Mouse (Mus musculus): ENCODE data around the gene Acp4. TPM values are rescaled to one million over a fixed set of nuclear protein-coding genes. Genes with fewer than 3 reads are reported as not detected.

Acp4 gene
- under 1 TPM in 1 of 2 experiments, not detected in 1; 0.04 TPM for polyA plus RNA-seq (2012; fragmentation: generic; extraction: Trizol)

DNA sequence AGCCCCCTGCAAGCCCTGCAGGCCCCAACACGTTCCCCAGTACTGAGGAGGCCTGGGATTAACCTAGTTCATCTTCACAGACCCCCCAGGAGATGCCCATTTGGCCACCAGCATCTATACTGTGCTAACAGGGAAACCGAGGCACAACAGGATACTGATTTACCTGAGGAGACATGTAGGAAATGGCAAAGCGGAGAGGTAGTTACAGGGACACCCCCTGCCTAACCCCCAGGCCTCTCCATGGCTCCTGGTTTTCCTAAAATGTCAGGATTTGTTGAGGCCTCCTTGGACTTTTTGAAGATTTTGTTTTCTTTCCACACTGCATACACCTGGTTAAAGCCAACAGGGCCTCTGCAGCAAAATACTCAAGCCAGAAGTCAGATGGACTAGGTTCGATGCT is at the start of gene Acp4:
Gene Acp4, minus strand, starts transcription at position 101 of the 400 bp plus-strand sequence.

DNA sequence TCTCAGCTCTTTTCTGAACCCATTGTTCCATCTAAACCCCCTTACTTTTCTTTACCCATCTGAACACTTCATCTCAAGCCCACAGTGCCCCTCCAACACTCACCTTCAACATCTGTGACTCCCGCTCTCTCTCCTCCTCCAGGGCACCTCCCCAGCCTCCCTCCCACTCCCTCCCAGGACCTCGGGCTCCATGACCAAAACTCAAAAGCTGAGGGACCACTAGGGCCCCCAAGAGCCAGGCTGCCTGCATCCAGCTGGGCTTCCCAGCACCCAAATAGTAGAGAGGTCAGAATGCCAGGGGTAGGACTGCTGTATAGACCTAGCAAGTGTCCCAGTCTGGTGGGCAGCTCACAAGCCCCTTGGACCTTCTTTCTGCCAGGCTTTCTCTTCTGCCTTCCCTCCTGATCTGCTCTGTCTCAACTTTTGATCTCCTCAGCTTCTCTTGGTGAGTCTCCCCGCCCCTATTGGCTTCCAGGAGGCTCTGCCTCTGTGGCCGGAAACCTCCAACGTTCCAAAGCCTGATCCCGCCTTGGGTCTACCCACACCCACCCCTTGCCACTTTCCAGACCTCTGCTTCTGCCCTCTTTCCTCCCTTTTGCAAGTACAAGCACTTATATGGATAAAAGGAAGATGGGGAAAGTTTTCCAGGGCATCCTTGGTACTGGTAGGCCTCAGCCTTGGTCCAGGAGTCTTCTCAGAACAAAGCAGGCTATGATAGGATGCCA is 49.5 kb upstream of the Acp4 start, which contains the start of gene Clec11a:
Gene Clec11a, minus strand, starts transcription at position 387 of the 725 bp plus-strand sequence.

DNA sequence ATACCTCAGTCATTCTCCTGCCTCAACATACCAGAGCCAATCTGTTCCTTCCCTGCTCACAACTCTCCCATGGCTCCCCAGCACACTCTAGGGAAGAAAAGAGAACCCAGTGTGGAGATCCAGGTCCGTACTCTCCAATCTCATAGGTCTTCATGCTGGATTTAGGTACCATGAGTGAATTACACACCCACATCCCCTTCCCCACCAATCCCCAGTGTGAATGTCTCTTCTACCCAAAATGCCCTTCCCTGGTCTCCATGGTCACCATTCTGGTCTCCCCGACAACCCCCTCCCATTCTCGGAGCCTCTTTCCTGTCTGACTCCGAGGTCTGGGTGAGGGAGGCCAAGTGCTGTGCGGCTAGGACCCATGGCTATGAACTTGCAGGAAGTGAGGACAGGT is 4.0 kb upstream of the Acp4 start, which contains the start of gene Gm15517:
Gene Gm15517, plus strand, starts transcription at position 301 of the 400 bp plus-strand sequence.

DNA sequence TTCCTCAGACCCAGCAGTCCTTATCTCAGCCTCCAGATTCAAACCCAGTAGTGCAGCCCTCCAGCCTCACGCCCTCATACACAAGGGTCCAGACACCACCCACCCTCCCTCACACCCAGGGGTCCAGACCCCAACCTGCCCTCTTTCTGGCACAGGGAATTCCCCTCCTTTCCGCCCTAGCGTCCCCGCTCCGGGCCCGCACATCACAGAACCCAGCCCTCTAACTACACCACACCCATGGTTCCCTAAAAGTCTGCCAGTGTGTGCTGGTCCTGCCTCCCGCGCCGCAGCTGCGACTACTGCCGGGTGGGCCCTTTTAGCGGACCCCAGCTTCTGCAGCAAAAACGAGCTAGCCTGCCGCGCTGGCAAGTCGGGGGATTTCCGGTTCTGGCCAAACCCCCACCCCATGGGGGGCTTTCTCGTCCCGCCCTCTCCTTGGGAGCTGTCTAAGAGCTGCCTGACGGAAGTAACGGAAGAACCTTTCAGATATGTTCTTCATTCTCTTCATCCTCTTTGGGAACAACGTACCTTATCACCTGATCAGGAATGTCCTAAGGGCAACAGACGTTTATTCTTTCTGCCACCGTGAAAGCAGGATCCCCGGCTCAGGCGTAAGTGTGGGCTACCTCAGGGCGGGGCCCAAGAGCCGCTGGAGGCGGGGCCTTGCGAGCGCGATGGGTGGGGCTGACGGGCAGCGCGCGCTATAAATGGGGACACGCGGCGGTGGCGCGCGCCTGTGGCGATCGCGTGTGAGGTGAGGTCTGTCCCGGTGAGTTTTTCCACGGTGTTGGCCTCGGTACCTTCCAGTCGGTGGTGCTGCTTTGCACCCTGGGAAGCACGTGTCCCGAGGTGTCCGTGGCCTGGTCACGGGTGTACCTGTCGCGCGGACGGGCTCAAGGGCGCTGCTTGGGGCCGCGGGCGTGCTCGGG is 10.9 kb downstream of the Acp4 start, which contains the start of the genes 1700028J19Rik and 2410002F23Rik:
Gene 1700028J19Rik, minus strand, starts transcription at position 641 of the 929 bp plus-strand sequence.
Gene 2410002F23Rik, plus strand, starts transcription at position 668 of the 929 bp plus-strand sequence.

DNA sequence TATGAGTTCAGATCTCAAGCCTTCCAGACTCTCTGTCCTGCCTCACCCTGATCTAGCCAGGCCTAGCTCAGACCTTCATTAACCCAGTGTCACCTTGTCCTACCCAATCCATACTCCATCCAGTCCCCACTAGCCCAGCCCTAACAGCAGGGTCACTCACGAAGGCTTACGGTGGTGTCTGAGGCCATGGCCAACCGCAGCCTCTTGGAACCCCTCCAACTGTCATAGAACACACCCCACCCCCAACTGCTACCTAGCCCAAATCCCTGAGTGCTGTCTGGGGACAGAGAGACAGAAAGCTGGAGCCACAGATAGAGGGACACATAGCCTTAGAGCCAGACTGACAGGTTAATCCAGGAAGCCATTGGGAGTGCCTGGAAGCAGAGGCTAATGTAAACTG is 21.3 kb downstream of the Acp4 start, which contains the start of gene Gm36864:
Gene Gm36864, plus strand, starts transcription at position 269 of the 400 bp plus-strand sequence.

DNA sequence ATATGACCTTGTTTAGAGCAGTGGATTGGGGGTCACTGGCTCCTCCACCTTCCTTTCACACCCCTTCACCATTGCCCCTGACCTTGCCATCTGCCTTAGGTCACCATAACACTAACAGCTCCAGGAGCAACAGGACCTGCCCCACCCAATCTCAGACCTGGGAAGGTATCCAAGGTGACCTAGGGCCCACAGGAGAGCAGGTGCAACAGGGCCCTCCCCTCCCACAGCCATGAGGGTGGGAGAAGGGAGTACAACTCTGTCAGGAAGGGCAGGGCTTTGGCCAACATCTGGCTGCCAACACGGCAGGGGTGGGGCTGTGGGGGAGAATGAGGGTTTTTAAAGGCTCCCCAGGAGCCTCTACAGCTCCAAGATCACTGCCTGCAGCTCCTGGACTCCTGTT is 32.1 kb downstream of the Acp4 start, which contains the start of gene Klk1:
Gene Klk1, plus strand, starts transcription at position 285 of the 400 bp plus-strand sequence.

DNA sequence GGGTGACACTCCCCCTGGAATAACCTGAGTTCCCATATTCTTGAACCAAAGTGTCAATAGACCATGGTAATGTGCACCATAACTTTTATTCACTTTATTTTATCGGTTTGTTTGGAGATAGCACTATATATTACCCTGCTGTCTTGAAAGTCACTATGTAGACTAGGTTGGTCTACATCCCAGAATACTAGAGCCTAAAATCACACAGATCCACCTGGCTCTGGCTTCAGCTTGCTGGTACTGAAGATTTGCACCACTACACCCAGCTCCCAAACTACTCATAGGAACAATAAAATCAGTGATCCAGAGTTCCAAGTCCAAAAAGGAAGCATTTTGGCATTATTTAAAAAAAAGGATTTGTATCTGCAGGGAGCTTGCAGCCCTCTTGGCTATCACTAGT is 41.5 kb downstream of the Acp4 start, which contains the start of gene Klk1b5:
Gene Klk1b5, plus strand, starts transcription at position 301 of the 400 bp plus-strand sequence.

DNA sequence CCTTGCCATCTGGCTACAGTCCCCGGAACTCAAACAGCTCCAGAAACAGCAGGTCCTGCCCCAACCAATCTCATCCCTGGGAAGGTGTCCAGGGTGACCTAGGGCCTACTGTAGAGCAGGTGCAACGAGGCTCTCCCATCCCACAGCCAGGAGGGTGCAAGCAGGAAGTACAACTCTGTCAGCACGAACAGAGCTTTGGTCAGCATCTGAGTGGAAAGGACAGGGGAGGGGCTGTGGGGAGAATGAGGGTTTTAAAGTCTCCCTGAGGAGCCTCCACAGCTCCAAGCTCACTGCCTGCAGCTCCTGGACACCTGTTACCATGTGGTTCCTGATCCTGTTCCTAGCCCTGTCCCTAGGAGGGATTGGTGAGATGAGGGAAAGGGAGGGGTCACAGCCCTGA is 50.0 kb downstream of the Acp4 start, which contains the start of gene Klk1b4:
Gene Klk1b4, plus strand, starts transcription at position 301 of the 400 bp plus-strand sequence.

Other genes with a start within 250 kb of the Acp4 start
- not detected for gene Klk1b26, start 245.2 kb downstream of the Acp4 start, polyA plus RNA-seq (2012; fragmentation: generic; extraction: Trizol)
- not detected for gene Klk1b27, start 205.1 kb downstream of the Acp4 start, polyA plus RNA-seq (2012; fragmentation: generic; extraction: Trizol)
- gene Klk1b21, start 155.1 kb downstream of the Acp4 start, polyA plus RNA-seq (2012; fragmentation: generic; extraction: Trizol) = not detected
- gene Klk1b22, start 144.7 kb downstream of the Acp4 start, polyA plus RNA-seq (2012; fragmentation: generic; extraction: Trizol) = under 1 TPM in 1 of 2 experiments, not detected in 1; 0.44 TPM
- gene Klk1b16, start 120.6 kb downstream of the Acp4 start, polyA plus RNA-seq (2012; fragmentation: generic; extraction: Trizol) = not detected
- under 1 TPM in 1 of 2 experiments, not detected in 1; 0.08 TPM for gene Klk1b24, start 69.1 kb downstream of the Acp4 start, polyA plus RNA-seq (2012; fragmentation: generic; extraction: Trizol)
- gene Klk1b3, start 59.2 kb downstream of the Acp4 start, polyA plus RNA-seq (2012; fragmentation: generic; extraction: Trizol) = not detected
- gene Klk1b4, start 49.9 kb downstream of the Acp4 start, polyA plus RNA-seq (2012; fragmentation: generic; extraction: Trizol) = not detected
- not detected for gene Klk1b5, start 41.4 kb downstream of the Acp4 start, polyA plus RNA-seq (2012; fragmentation: generic; extraction: Trizol)
- gene Klk1, start 32.0 kb downstream of the Acp4 start, polyA plus RNA-seq (2012; fragmentation: generic; extraction: Trizol) = not detected
- not detected for gene Gm36864, start 21.2 kb downstream of the Acp4 start, polyA plus RNA-seq (2012; fragmentation: generic; extraction: Trizol)
- gene 1700028J19Rik, start 10.7 kb downstream of the Acp4 start, polyA plus RNA-seq (2012; fragmentation: generic; extraction: Trizol) = under 1 TPM; 0.89 to 0.97 TPM
- gene 2410002F23Rik, start 10.7 kb downstream of the Acp4 start, polyA plus RNA-seq (2012; fragmentation: generic; extraction: Trizol) = 10 to 100 TPM; 21.2 to 41.3 TPM
- not detected for gene Gm15517, start 4.1 kb upstream of the Acp4 start, polyA plus RNA-seq (2012; fragmentation: generic; extraction: Trizol)
- 1 to 10 TPM in 1 of 2 experiments, under 1 TPM in 1; 0.39 to 2.5 TPM for gene Clec11a, start 49.5 kb upstream of the Acp4 start, polyA plus RNA-seq (2012; fragmentation: generic; extraction: Trizol)
- under 1 TPM in 1 of 2 experiments, not detected in 1; 0.07 TPM for gene Shank1, start 52.9 kb upstream of the Acp4 start, polyA plus RNA-seq (2012; fragmentation: generic; extraction: Trizol)
- gene Syt3, start 126.7 kb upstream of the Acp4 start, polyA plus RNA-seq (2012; fragmentation: generic; extraction: Trizol) = under 1 TPM; 0.01 to 0.21 TPM
- under 1 TPM; 0.04 to 0.28 TPM for gene 1700008O03Rik, start 128.4 kb upstream of the Acp4 start, polyA plus RNA-seq (2012; fragmentation: generic; extraction: Trizol)
- gene Lrrc4b, start 171.6 kb upstream of the Acp4 start, polyA plus RNA-seq (2012; fragmentation: generic; extraction: Trizol) = under 1 TPM; 0.01 to 0.22 TPM
- not detected for gene Aspdh, start 208.0 kb upstream of the Acp4 start, polyA plus RNA-seq (2012; fragmentation: generic; extraction: Trizol)
- gene Josd2, start 210.6 kb upstream of the Acp4 start, polyA plus RNA-seq (2012; fragmentation: generic; extraction: Trizol) = 100 to 1,000 TPM; 107 to 119 TPM
- 100 to 1,000 TPM in 1 of 2 experiments, 10 to 100 TPM in 1; 94.2 to 161 TPM for gene Emc10, start 239.2 kb upstream of the Acp4 start, polyA plus RNA-seq (2012; fragmentation: generic; extraction: Trizol)
- 1 to 10 TPM; 2.9 to 7.9 TPM for gene Fam71e1, start 239.2 kb upstream of the Acp4 start, polyA plus RNA-seq (2012; fragmentation: generic; extraction: Trizol)

Data from C3H10T1/2 (cell line).